ENCODE assay signal across 23 mouse cellular contexts in the genomic region with DNA sequence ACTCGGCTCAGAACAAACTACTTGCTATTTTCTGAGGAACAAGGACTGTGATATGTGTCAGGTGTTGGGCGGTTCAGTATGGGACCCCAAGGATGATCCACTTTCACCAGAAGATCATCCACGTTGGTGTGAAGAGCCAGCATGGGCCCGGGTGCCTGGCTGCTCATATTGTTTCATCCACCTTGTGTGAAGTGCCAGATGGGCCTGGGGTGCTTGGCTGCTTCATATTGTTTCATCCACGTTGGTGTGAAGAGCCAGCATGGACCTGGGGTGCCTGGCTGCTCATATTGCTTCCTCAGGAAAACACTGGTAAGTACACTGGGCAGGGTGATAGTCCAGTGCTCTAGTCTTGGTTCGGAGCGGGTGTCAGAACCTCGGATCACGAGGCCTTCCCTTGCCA. TPM values are rescaled to one million over a fixed set of nuclear protein-coding genes. Genes with fewer than 3 reads are reported as not detected.
"Had no signal": no experiment of that assay in that cellular context is flagged by ENCODE, and none has a peak within 500 bp of the region (broad histone marks: within the 10 kb centered on the region; RNA-seq: fewer than 3 reads in every experiment).

No protein-coding gene starts in this region.

- H3K4me1 ChIP-seq: kidney, embryonic 15.5 days; limb, embryonic 10.5 days; liver, embryonic 15.5 days; midbrain, embryonic 10.5 days; midbrain, embryonic 15.5 days; neural tube, embryonic 13.5 days; stomach, embryonic 15.5 days had no signal

- DNase-seq: kidney, postnatal 14 days; lung, adult 2 months; lung, postnatal 4 days; retina, postnatal 1 day; thymus, postnatal 36 days had no signal

- ATAC-seq: lung, postnatal 0 days; midbrain, embryonic 15.5 days had no signal

- H3K36me3 ChIP-seq: kidney, embryonic 15.5 days; limb, embryonic 10.5 days; liver, embryonic 15.5 days; midbrain, embryonic 10.5 days; midbrain, embryonic 15.5 days; neural tube, embryonic 13.5 days; stomach, embryonic 15.5 days had no signal

- H3K27ac ChIP-seq: kidney, embryonic 15.5 days; left cerebral cortex, adult 2 months; limb, embryonic 10.5 days; liver, embryonic 15.5 days; midbrain, embryonic 10.5 days; midbrain, embryonic 15.5 days; neural tube, embryonic 13.5 days; stomach, embryonic 15.5 days had no signal

- H3K4me2 ChIP-seq: kidney, embryonic 15.5 days; liver, embryonic 11.5 days; liver, embryonic 15.5 days; midbrain, embryonic 15.5 days; neural tube, embryonic 13.5 days; stomach, embryonic 15.5 days had no signal

- H3K9ac ChIP-seq: kidney, embryonic 15.5 days; liver, embryonic 15.5 days; midbrain, embryonic 15.5 days; neural tube, embryonic 13.5 days; stomach, embryonic 15.5 days had no signal

- H3K27me3 ChIP-seq: kidney, embryonic 15.5 days; liver, embryonic 15.5 days; midbrain, embryonic 15.5 days; neural tube, embryonic 13.5 days; stomach, embryonic 15.5 days had no signal

- H3K4me3 ChIP-seq: kidney, embryonic 15.5 days; left cerebral cortex, adult 2 months; limb, embryonic 10.5 days; liver, embryonic 15.5 days; midbrain, embryonic 10.5 days; midbrain, embryonic 15.5 days; neural tube, embryonic 13.5 days; stomach, embryonic 15.5 days had no signal

- H3K9me3 ChIP-seq: kidney, embryonic 15.5 days; limb, embryonic 10.5 days; liver, embryonic 15.5 days; midbrain, embryonic 10.5 days; midbrain, embryonic 15.5 days; neural tube, embryonic 13.5 days; stomach, embryonic 15.5 days had no signal

RNA-seq across cellular contexts. Expression of gene Gm11983, which starts 3.7 kb away (rescaled TPM):
- total RNA-seq: layer of hippocampus, postnatal 25 days; left cerebral cortex, adult 2 months; left cerebral cortex, postnatal 14 days; megakaryocyte, adult 5-6 weeks had no signal
- polyA plus RNA-seq: kidney, embryonic 15.5 days; large intestine, adult 2 months; limb, embryonic 10.5 days; limb, embryonic 14.5 days; liver, embryonic 11.5 days; liver, embryonic 15.5 days; lung, adult 2 months; lung, postnatal 0 days; midbrain, embryonic 10.5 days; midbrain, embryonic 15.5 days; neural tube, embryonic 13.5 days; spleen, adult 2 months; stomach, embryonic 15.5 days; testis, adult 2 months; thymus, postnatal 0 days had no signal
